Mouse (Mus musculus): ENCODE results near the gene Fsd2.

GRCm38 (mm10) chr7:81577872-81578271, 11.1 kb upstream of the Fsd2 start:
- TF ChIP-seq CTCF (IDR thresholded peaks at IDR 0.05; ENCODE audit: low read depth): no peak
- TF ChIP-seq EP300 (IDR thresholded peaks at IDR 0.05; ENCODE audit: low read depth): no peak
